Mouse (Mus musculus): ENCODE measurements around the gene Zc3h7a. TPM values are rescaled to one million over a fixed set of nuclear protein-coding genes. Genes with fewer than 3 reads are reported as not detected.

Gene Zc3h7a
- polyA plus RNA-seq (2015; fragmentation: Nextera tagmentation; extraction: Ambion mirVana) = 55.8 and 71.4 TPM in 2 replicates

DNA sequence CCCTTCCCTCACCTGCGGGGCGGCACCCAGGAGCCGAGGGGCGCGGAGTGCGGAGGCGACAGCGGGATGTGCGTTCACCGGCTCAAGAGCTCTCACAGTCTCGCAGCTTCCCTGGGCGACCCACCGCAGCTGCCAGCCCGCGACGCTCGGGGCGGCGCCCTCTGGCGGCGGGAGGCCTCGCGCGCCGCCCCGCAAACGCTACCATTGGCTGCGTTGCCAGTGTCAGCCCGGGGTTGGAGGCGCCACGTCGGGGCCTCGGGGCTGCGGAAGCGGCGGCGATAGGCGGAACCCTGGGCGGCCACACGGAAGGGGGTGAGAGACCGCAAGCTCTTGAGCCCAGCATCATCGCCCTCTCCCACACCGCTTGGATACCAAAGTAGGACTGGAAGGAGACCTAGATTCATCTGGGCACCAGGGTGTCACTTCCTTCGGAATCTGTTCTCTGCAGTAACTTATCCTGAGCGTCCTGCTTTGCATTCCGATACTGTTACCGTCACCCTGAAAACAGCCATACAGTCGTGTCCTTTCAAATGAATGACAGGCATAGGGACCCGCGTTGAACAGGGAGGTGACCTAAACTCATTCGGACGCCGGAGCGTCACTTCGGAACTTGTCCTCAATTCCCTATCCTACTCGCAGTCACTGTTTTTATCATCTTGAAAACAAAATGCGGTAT, at the start of gene Zc3h7a:
Zc3h7a (minus strand) TSS at position 186 of the 676 bp plus-strand sequence.
- Histone ChIP-seq H3K9ac (peak within 1 kb of the TSS; percentile 76), H3K27ac (peak within 1 kb of the TSS; percentile 81), H3K4me3 (peak within 1 kb of the TSS; percentile 66), H3K9me3 (replicated peaks) (no peaks in the 10 kb centered on the region), H3K4me1 (replicated peaks) (peaks cover 15% of the 10 kb centered on the region), H3K36me3 (no peaks in the 10 kb centered on the region), H3K27me3 (no peaks in the 10 kb centered on the region), H3K4me2 (peak within 1 kb of the TSS; percentile 79)
- under 1% methylated on average over 54 of the region's 57 CpGs for WGBS
- ATAC-seq (replicated peaks; ENCODE audit: insufficient number of reproducible peaks, insufficient read depth, low FRiP score, low read depth) = peak; percentile 92

DNA sequence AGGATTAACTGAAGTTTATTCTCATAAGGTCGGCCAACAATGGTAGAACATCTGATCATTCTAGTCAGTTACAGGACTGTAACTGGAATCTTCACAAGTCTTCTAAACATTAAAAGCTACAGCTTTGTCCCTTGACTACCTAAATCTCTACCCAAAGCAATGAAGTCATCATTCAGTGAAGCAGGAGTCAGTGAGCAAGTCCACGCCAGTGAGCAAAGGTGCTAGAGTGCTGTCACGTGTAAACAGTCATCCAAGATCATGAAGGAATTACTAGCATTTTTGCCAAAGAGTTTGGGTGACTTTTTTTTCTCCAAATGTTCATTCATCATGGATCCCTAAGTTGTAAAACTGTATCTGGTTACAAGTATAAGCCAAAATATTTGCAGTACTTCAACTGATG, 41.6 kb upstream of the Zc3h7a start:
- H3K4me2 ChIP-seq = no peak overlapping the region
- no peaks in the 10 kb centered on the region for H3K27me3 ChIP-seq
- no peaks in the 10 kb centered on the region for H3K4me1 ChIP-seq (replicated peaks)
- WGBS = 81% methylated on average over 3 of the region's 3 CpGs
- H3K4me3 ChIP-seq = no peak overlapping the region
- peaks cover 44% of the 10 kb centered on the region for H3K36me3 ChIP-seq
- no peak overlapping the region for H3K27ac ChIP-seq
- H3K9me3 ChIP-seq (replicated peaks) = no peaks in the 10 kb centered on the region
- no peak for ATAC-seq (replicated peaks; ENCODE audit: insufficient number of reproducible peaks, insufficient read depth, low FRiP score, low read depth)
- no peak overlapping the region for H3K9ac ChIP-seq

DNA sequence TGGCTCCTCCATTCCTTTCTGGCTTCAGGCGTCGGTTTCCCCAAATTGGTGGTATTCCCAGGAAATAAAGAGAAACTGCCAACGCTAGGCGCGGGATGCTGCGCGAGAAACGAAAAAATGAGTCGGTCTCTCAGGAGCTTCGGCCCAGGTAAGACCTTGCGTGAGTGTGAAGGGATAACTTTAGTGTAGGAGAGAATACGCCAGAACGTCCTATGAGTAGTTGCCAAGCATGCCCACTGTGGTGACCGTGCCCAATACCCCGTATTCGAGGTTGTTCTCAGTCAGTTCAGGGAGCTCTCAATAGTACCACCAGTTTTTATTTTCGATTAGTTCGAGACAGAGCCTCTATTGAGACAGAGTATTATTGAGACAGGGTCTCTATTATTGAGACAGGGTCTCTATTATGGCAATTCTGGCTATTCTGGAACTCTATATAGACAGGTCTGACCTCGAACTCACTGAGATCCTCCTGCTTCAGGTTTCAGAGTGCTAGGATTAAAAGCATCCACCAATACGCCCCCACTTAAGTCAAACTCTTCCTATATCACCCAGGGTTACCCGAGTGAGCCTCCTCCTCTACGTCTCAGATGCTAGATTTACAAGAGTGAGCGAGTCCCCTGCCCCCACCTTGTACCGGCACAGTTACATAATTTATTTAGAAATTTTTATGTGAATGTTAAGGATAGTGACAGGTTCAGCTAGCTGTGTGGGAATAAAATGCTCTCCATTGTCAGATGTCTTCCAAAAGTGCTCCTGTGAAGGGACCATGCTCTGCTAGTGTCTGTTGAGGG, 27.6 kb upstream of the Zc3h7a start:
- peaks cover 34% of the 10 kb centered on the region for H3K36me3 ChIP-seq
- peaks cover 24% of the 10 kb centered on the region for H3K4me1 ChIP-seq (replicated peaks)
- no peaks in the 10 kb centered on the region for H3K27me3 ChIP-seq
- H3K4me3 ChIP-seq = peak overlapping the region; percentile 94
- H3K9ac ChIP-seq = peak overlapping the region; percentile 86
- 0 out of 2 replicates have a peak, but pooled peaks have one; percentile 23 for ATAC-seq (replicated peaks; ENCODE audit: insufficient number of reproducible peaks, insufficient read depth, low FRiP score, low read depth)
- H3K4me2 ChIP-seq = peak overlapping the region; percentile 93
- WGBS = 4% methylated on average over 24 of the region's 24 CpGs
- H3K9me3 ChIP-seq (replicated peaks) = no peaks in the 10 kb centered on the region
- H3K27ac ChIP-seq = peak overlapping the region; percentile 83

DNA sequence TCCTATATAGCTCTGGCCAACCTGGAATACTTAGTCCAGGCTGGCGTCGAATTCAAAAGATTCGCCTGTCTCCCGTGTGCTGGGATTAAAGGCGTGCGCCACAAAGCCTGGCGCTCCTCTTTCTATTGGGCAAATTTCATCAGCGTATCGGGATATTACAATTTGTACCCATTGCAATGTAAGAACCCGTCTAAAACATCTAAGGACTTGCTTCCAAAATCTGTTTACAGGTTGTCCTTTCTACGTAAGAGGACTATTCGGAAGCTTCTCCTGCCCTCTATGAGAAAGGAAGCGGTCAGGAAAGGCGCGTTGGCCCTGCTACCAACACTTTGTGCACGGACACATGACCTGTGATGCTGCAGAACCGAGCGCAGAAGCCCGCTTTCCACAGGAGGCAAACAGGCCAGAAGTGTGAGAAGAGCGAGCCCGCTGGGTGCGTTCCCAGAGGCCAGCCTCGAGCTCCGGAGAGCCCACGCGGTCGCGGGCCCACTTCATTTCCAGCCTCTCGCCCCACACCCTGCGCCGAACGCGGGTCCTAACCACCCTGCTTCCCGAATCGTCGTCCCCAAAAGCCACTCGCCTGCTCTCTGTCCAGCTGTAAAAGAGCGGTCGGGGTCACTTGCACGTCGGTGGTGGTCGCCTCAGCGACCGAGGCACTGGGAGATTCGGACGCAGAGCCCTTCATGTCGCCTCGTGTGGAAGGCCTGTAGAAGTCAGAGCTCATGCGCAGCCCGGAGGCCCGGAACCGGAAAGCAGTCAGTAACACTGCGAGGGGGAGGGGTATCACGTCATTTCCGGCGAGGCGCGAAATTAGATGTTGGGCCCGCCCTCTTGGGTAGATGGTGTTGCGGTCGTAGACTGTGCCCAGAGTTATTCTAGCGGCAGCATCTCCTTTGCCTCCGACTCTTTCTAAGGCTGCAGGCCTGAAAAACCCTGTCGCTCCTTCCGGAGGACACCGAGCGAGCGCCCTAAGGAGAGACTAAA, 26.7 kb upstream of the Zc3h7a start, which contains the start of gene Rsl1d1:
Rsl1d1 (minus strand) TSS at position 761 of the 984 bp plus-strand sequence.
- under 1% methylated on average over 68 of the region's 68 CpGs for WGBS
- peak within 1 kb of the TSS; percentile 83 for H3K27ac ChIP-seq
- no peaks in the 10 kb centered on the region for H3K9me3 ChIP-seq (replicated peaks)
- H3K4me3 ChIP-seq = peak within 1 kb of the TSS; percentile 94
- peaks cover 38% of the 10 kb centered on the region for H3K36me3 ChIP-seq
- peaks cover 24% of the 10 kb centered on the region for H3K4me1 ChIP-seq (replicated peaks)
- peak within 1 kb of the TSS; percentile 86 for H3K9ac ChIP-seq
- H3K27me3 ChIP-seq = no peaks in the 10 kb centered on the region
- peak; percentile 99 for ATAC-seq (replicated peaks; ENCODE audit: insufficient number of reproducible peaks, insufficient read depth, low FRiP score, low read depth)
- peak within 1 kb of the TSS; percentile 93 for H3K4me2 ChIP-seq

DNA sequence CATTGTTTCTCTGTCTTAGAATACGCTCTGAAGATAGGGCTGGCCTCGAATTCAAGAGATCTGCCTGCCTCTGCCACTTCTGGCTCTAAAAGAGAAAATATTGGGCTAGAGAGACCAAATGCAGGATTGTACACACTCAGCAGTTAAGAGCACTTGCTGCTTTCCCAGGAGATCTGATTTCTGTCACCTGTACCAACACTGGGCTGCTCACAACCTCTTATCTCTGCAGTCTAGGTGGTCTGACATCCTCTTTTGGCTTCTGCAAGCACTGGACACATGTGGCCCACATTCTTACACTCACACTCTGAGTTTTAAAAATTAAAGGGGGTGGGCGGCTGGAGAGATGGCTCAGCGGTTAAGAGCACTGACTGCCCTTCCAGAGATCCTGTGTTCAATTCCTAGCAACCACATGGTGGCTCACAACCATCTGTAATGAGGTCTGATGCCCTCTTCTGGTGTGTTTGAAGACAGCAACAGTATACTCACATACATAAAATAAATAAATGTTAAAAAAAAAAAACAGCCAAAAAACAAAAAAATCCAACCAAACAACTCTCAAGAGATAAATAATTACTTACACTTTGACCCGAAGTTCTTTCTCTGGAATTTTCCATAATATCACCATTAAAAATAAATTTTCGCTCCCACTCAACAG, 25.7 kb upstream of the Zc3h7a start:
- peak overlapping the region; percentile 94 for H3K4me3 ChIP-seq
- peaks cover 44% of the 10 kb centered on the region for H3K36me3 ChIP-seq
- H3K9me3 ChIP-seq (replicated peaks) = no peaks in the 10 kb centered on the region
- H3K9ac ChIP-seq = no peak overlapping the region
- H3K4me1 ChIP-seq (replicated peaks) = peaks cover 24% of the 10 kb centered on the region
- no peaks in the 10 kb centered on the region for H3K27me3 ChIP-seq
- H3K27ac ChIP-seq = no peak overlapping the region
- WGBS = 71% methylated on average over 6 of the region's 6 CpGs
- H3K4me2 ChIP-seq = peak overlapping the region; percentile 93
- ATAC-seq (replicated peaks; ENCODE audit: insufficient number of reproducible peaks, insufficient read depth, low FRiP score, low read depth) = no peak

DNA sequence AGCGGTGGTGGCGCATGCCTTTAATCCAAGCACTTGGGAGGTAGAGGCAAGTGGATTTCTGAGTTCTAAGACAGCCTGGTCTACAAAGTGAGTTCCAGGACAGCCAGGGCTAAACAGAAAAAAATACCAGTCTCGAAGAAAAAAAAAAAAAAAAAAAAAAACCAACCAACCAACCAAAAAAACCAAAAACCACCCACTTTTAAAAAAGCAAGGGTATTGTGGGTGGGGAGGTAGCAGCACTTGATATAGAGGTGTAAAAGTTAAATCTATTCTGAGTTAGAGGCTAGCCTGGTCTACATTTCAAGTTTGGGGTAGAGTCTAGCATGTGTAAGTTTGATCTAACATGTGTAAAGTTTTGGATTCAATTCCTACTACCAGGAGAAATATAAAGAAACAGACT, 24.1 kb upstream of the Zc3h7a start:
- no peak overlapping the region for H3K9ac ChIP-seq
- H3K9me3 ChIP-seq (replicated peaks) = no peaks in the 10 kb centered on the region
- no peak for ATAC-seq (replicated peaks; ENCODE audit: insufficient number of reproducible peaks, insufficient read depth, low FRiP score, low read depth)
- H3K27me3 ChIP-seq = no peaks in the 10 kb centered on the region
- H3K27ac ChIP-seq = no peak overlapping the region
- no peak overlapping the region for H3K4me3 ChIP-seq
- H3K36me3 ChIP-seq = peaks cover 59% of the 10 kb centered on the region
- 85% methylated on average over 3 of the region's 3 CpGs for WGBS
- H3K4me2 ChIP-seq = no peak overlapping the region
- H3K4me1 ChIP-seq (replicated peaks) = peaks cover 24% of the 10 kb centered on the region

DNA sequence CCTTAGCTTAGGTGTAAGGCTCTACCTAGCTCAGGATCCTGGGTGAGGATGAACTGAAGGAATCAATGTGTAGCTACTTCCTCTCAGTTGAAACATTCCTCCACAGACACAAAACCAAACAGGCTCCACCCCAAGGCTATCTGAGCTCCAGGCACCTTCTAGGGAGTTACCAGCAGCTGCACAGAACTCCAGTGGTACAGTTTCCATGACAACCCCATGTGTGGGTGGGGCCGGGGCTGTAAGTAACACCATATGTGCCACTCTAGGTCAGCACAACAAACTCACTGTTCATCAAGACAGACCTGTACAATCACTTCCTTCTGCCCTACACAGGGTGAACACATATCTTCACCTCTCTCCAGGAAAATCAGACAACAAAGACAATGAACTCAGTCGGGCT, 22.3 kb upstream of the Zc3h7a start:
- Histone ChIP-seq H3K27ac (no peak overlapping the region), H3K27me3 (no peaks in the 10 kb centered on the region), H3K4me1 (replicated peaks) (peaks cover 11% of the 10 kb centered on the region), H3K4me2 (no peak overlapping the region), H3K36me3 (peaks cover 77% of the 10 kb centered on the region), H3K9ac (no peak overlapping the region), H3K4me3 (no peak overlapping the region), H3K9me3 (replicated peaks) (no peaks in the 10 kb centered on the region)
- no peak for ATAC-seq (replicated peaks; ENCODE audit: insufficient number of reproducible peaks, insufficient read depth, low FRiP score, low read depth)
- 77% methylated on average over 2 of the region's 2 CpGs for WGBS

DNA sequence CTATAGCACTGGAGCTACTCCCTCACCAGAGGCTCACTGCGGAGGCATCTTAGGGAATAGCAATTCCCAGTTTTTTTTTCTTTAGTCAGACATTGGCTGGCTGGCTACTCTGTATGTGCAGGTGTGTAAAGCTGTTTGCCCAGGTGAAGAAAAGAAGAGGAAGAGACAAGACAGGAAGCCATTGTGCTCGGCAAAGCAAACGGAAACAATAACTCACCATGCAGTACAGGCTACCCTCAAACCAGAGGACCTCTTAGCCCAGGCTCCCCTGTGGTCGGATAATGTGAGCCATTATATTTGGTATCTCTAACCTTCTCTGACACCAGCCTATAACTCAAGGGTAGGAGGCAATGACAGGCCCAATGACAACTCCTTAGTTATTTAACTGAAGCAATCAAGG, 20.9 kb upstream of the Zc3h7a start:
- Histone ChIP-seq H3K9me3 (replicated peaks) (no peaks in the 10 kb centered on the region), H3K36me3 (peaks cover 88% of the 10 kb centered on the region)
- WGBS = 85% methylated on average over 4 of the region's 4 CpGs

DNA sequence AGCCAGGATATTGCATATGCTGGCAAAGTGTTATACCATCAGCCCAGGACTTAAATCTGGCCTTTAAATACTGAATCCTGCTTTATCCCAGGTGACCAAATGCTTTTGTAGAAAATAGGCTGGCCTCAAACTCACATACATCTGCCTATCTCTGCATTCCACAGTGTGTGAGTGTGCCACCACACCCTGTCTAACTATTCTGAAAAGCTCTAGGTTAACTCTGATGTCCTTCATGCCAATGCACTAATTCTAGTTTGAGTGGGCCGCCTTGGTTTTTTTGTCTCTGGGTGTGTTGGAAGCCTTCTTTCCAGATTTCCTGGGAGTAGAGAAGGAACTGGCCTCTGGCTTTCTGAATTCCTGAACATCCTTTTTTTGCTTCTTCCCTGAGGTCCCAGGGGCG, 17.0 kb upstream of the Zc3h7a start:
- WGBS = 88% methylated on average over 2 of the region's 2 CpGs
- H3K27ac ChIP-seq = no peak overlapping the region
- H3K4me2 ChIP-seq = no peak overlapping the region
- H3K9ac ChIP-seq = no peak overlapping the region
- peaks cover 59% of the 10 kb centered on the region for H3K36me3 ChIP-seq
- no peak overlapping the region for H3K4me3 ChIP-seq
- H3K4me1 ChIP-seq (replicated peaks) = peaks cover 4% of the 10 kb centered on the region; the same call in 1 of the 2 replicates
- H3K9me3 ChIP-seq (replicated peaks) = no peaks in the 10 kb centered on the region
- no peaks in the 10 kb centered on the region for H3K27me3 ChIP-seq
- ATAC-seq (replicated peaks; ENCODE audit: insufficient number of reproducible peaks, insufficient read depth, low FRiP score, low read depth) = no peak

More for the DNA sequence above, 20.9 kb upstream of the Zc3h7a start:
- H3K4me2 ChIP-seq = no peak overlapping the region
- no peak overlapping the region for H3K27ac ChIP-seq
- H3K9ac ChIP-seq = no peak overlapping the region
- no peak overlapping the region for H3K4me3 ChIP-seq
- no peaks in the 10 kb centered on the region for H3K27me3 ChIP-seq
- H3K4me1 ChIP-seq (replicated peaks) = peaks cover 9% of the 10 kb centered on the region
- no peak for ATAC-seq (replicated peaks; ENCODE audit: insufficient number of reproducible peaks, insufficient read depth, low FRiP score, low read depth)

DNA sequence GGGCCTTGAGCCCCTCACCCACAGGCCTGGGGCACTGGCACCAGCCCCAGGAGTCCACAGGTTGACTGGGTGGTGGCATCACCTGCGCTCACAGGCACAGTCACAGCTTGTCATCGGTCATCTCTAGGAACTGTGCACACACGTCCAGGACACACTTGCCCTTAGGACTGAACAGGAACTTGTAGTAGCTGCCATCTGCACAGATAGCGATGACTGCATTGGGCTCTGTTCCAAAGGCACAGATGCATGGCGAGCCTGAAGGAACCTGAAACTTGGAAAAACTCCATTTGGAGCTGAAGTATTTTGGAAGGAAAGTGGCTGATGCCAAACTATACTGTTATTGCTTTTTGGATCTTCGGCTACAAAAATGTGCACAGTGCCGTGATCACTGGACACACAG, 14.0 kb upstream of the Zc3h7a start:
- Histone ChIP-seq H3K4me1 (replicated peaks) (peaks cover 4% of the 10 kb centered on the region; the same call in 1 of the 2 replicates), H3K36me3 (peaks cover 28% of the 10 kb centered on the region), H3K27me3 (no peaks in the 10 kb centered on the region), H3K27ac (no peak overlapping the region), H3K9ac (no peak overlapping the region), H3K4me3 (no peak overlapping the region), H3K9me3 (replicated peaks) (no peaks in the 10 kb centered on the region), H3K4me2 (no peak overlapping the region)
- WGBS = 52% methylated on average over 7 of the region's 7 CpGs
- no peak for ATAC-seq (replicated peaks; ENCODE audit: insufficient number of reproducible peaks, insufficient read depth, low FRiP score, low read depth)
